Mouse (Mus musculus) retina, postnatal 1 day (tissue): ENCODE measurements around the gene Mtmr14.

Experiments
- DNase-seq: peaks from one replicate; pipeline ENCODE4 v3.0.0-alpha.2; 2012

Gene Mtmr14

DNA sequence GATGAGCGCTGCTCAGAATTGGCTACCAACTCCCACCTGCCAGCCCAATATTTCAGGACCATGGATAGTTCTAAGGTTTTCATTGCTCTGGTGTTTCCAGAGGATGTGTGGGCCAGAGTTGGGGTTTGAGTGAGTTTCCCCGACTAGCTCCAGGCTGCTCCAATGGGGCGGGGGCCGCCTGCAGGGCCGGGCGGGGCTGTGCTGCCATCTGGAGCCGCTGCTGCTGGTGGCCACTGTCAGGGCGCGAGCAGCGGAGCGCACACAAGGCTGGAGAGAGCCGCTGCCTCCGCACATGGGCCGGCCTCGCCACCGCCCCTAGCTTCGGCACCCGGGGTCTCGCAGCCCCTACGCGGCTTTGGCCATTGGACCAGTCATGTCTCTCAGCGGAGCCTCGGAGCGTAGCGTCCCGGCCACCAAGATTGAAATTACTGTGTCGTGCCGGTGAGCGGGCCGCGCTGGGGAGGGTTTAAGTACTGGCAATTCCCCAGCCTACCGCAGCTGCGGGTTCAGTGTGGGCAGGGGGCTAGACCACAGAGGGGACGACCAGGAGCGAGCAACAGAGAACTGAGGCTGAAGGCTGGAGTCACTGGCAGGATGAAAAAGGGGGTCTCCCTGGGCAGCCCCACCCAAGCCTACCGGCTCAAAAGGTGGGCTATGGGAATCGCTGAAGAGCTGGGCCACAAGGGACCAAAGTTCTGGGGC lies 44.6 kb downstream of the Mtmr14 start, which contains the start of gene Cpne9:
Gene Cpne9, plus strand, starts transcription at position 207 of the 702 bp plus-strand sequence.
- peak; percentile 75 for DNase-seq

DNA sequence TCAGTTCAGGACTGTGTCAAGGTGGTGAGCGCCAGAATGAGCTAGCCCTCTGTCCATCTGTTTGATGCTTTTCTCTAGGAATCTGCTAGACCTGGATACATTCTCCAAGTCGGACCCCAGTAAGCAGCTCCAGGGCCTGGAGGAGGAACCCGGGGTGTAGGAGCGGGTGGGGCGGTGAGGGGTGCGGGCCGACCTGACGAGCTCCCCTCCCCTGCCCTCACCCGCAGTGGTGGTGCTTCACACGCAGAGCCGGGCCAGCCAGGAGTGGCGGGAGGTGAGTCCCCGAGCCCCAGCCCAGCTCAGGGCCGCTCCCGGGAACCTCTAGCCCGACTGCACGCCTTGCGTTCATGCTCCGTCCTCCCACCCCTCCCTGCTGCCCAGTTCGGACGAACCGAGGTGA lies 45.3 kb downstream of the Mtmr14 start:
- peak; percentile 16 for DNase-seq

DNA sequence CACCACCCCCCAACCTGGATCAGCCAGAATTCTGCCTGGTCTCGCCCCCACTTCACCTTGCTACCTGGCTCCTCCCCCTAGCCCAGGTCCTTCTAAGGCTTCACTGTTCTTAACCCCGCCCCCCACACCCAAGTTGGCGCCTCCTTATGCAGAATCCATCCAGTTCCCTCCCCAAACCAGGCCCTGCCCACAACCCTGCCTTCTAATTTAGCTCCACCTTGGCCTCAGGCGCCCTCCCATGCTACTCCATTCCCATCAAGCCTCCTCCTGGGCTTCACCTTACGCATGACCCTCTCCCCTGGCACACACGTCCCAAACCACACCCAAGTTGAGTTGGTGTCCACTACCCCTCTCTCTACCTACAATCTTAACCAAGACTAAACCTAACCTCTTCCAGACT lies 45.9 kb downstream of the Mtmr14 start:
- DNase-seq = peak; percentile 12

DNA sequence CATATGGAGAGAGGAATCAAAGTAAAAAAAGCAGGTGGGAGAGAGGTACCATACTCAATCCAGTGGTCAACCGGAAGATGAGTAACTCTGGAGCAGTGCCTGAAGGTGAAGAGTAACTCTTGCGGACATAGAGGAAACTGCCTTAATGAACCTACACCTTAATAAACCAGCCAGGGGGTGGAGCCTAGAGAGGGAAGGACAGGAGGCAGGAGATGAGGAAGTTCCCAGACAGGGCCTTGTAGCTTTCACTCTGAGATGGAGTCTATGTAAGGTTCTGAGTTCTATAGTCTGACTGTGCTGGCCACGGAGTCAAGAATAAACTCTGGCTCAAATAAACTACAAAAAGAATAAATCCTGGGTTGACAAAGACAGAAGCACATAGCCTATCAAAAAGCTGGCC lies 47.3 kb downstream of the Mtmr14 start:
- no peak for DNase-seq

DNA sequence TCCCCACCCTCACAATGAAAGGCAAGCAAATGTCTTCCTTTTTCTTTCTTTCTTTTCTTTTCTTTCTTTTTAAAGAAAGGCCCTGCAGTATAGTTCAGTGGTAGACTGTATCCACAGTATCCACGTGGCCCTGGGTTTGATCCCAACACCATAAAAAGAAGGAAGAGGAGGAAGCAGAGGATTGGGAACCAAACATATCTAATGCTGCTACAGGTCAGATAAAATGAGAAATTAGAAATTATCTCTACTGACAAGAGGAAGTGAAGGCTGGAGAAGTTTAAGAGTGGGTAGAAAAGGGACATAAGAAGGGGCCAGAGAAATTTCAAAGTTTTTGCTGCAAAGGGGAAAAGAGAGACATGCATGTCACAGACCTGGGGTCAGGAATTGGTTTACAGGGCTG lies 48.7 kb downstream of the Mtmr14 start:
- DNase-seq = no peak

DNA sequence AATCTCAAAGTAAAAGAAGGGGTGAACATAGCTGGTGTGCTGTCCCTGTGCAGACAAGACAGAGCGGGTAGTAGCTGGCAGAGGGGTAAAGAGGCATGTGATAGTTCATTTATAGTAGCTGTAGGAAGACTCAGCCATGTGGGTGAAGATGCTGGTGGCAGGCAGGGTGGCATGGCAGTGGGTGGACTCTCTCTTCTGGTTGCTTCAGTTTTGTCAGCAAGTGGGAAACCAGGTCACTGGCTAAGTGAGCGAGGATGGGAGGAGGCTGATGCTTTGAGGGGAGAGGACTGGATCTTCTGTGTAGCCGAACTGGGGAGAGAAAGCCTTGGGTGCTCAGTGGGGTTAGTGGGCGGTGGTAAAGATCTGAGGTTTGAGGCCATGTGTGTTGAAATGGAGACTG lies 49.6 kb downstream of the Mtmr14 start:
- DNase-seq = no peak

DNA sequence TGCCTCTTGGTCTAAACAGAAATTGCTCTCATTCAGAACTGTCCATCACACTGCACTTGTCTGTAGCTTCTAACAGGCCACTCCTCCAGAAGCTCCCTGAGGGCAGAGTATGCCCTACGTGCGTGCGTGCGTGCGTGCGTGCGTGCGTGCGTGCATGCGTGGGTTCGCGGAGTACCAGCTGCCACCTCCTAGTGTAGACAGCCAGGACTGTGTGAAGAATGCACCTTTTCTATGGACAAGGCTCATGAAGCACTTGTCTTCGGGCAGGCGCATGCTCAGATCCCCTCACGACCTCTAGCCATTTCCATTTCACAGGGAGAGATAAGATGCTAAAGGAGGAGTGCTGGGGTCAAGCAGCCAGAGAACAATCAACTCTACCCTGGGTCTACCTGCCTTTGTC lies 51.7 kb downstream of the Mtmr14 start:
- peak; percentile 9 for DNase-seq

DNA sequence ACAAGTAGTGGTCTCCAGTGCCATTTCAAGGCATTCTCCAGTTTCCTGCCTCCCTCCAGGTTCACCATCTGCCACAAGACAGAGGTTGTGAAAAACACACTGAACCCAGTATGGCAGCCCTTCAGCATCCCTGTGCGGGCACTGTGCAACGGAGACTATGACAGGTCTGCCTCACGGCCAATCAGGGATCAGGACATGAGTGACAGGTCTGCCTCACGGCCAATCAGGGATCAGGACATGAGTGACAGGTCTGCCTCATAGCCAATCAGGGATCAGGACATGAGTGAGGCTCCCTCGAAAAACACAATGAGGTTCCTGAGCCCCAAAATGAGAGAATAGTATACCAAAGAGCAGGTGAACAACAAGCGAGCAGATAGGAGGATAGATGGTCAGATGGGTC lies 52.7 kb downstream of the Mtmr14 start:
- no peak for DNase-seq

DNA sequence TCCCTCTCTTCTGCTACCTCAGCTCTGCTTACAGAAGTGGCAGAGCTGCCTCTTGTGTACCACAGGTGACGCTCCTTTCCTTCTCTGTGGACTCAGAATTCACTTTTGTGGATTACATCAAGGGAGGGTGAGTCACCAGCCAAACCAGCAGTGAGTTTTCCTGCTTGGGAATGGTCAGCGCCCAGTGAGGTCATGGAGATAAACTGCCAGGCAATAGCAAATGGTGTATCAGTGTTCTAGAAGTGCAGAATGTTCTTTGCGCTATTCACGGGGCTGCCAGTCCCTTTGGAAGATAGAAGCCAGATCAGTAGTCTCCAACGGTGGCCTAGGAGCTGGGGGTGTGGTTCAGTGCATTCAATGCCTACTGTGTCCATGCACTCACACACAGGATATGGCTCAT lies 55.3 kb downstream of the Mtmr14 start:
- DNase-seq = no peak

DNA sequence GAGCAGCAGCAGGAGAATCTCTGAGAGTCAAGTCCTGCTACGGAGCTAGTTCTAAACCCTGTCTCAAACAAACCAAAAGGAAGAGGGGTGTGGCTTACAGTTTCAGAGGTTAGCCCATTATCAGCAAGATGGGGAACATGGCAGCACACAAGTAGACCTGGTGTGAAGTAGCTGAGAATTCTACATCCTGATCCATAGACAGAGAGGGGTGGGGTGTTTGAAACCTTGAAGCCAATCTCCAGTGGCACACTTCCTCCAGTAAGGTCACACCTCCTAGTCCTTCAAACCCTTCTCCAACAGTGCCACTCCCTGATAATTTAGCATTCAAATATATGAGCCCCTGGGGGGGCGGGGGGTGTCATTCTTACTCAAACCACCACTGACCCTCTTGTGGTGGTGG lies 58.4 kb downstream of the Mtmr14 start:
- no peak for DNase-seq

DNA sequence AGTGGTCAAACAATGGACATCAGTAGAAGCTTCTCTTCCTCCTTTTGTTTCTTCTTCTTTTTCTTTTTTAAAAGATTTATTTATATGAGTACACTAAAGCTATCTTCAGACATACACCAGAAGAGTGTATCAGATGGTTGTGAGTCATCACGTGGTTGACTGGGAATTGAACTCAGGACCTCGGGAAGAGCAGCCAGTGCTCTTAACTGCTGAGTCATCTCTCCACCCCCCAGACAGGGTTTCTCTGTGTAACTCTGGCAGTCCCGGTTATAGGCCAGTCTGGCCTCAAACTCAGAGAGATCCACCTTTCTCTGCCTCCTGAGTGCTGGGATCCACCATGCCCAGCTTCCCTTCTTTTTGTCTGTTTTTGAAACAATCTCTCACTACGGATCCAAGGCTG lies 59.0 kb downstream of the Mtmr14 start:
- DNase-seq = no peak

DNA sequence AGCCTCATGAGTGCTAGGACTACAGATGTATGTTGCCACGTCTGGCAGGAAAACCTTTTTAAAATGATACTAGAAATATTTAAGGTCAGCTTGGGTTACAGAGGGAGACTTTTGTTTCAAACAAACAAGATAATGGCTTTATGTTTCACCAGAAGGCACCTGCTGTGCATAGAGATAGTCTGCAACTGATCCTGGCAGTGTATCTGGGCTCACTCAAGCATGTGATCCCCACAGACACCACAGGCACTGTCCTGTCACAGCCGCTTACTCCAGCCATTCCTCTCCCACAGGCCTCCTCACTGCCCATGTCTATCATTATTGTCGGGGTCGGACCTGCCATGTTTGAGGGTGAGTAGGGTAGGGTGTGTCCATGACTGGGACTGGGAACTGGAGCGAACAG lies 63.7 kb downstream of the Mtmr14 start:
- peak; percentile 7 for DNase-seq

DNA sequence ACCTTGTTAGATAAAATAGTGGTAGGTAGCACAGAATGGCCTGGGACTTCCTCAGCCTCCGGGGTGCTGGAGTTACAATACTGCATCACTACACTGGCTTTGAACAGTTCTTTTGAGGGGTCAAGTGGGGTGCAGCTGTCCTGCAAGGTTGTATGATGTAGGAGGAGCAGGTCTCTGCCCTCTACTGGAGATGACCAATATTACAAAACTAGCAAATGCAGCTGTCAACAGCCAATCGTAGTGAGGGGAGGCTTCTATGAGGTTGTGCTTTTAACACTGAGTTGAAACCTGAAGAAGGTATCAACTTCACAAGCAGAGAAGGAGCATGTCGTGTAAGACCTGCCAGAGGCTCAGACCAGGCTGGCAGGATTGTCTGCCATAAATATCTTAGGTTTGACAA lies 64.6 kb downstream of the Mtmr14 start:
- peak; percentile 77 for DNase-seq

DNA sequence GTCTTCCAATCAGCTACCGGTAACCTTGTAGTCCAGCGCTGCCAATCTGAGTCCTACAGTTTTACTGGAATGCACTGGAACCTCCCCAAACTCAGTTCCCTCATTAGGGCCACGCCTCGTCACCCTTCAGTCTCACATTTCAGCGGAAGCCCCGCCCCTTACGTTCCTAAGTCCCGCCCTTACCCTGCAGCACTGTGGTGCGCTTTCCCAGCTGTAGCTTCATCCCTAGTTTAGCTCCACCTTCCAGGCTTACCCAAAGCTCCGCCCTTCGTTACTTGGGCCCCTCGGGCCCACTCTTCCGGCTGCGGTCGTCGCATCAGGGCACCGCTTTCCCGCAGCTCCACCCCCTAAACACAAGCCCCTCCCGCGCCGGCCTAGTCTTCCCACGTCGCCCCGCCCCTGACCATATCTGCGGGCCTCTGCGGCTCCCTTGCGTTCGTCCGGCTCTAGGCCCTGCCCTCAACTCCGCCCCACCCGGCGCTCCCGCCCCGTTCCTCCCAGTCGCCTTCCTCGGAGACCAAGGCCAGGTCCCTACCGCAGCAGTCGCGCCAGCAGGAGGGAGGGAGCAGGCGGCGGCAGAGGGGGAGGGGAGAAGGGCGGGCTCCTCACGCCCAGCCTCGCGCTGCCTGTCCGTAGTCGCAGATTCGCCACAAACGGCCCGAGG lies 68.8 kb downstream of the Mtmr14 start:
- peak; percentile 100 for DNase-seq

DNA sequence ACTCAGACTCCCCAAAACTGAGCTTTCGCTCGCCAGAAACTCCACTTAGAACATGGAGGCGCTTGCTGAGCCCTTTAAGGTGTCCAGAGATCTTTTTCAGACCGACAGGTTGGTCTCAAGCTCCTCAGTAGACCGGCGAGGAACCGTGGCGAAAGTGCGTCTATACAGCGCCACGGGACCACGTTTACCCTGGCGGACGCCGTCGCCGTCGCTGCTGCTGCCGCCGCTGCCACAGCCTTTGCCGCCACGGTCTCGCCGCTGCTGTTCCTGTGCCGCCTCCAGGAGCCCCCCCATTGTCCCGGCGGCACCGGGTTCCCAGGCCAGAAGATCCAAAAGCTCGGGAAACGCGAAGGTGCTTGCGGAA lies 69.3 kb downstream of the Mtmr14 start, which contains the start of gene Brpf1:
Gene Brpf1, plus strand, starts transcription at position 152 of the 364 bp plus-strand sequence.
- no peak for DNase-seq

DNA sequence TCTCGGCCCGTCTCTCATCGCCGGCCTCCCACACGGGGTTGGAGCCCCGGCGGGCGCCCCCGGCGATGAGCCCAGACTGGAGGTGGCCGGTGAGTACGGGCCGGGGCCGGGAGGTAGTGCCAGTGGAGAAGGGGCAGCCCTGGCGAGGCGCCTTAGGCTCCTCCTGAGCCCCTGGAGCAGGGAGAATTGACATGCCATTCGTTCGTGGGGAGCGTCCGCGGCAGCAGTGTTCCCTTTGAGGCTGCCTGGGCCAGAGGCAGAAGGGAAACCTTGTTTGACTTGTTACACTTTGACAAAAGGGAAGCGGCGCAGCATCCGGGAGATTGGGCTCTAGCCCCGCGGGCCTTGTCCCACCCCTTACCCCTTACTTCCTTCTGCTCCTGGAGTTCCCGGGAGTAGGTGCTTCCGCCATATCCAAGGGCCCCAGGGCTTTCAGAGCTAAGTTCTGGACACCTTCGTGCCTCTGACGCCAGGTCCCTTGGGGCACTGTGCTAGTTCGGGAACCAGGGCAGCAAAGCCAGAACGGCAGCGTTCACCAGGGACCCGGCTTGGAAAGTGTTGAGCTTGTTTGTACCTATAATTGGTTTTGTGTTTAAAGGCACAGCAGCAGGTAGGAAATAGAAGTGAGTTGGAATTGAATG lies 70.0 kb downstream of the Mtmr14 start:
- peak; percentile 47 for DNase-seq

DNA sequence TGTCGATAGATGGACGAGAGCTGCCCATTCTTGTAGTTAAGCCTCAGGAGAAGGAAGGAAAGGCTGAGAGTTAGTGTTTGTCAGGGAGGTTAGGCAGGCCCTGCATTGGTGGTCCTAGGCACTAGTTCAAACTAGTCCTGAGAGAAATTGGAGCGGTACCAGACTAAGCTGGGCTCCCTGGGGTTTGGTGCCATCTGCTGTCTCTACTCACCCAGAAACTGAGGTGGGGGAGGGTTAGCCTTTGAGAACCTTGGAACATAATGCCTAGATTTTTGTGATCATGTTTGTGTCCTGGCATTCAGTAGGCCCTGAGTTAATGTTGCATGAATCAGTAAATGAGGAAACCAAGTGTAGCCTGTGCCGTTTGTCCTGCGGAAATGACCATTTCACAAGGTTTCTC lies 70.5 kb downstream of the Mtmr14 start:
- DNase-seq = peak; percentile 64

DNA sequence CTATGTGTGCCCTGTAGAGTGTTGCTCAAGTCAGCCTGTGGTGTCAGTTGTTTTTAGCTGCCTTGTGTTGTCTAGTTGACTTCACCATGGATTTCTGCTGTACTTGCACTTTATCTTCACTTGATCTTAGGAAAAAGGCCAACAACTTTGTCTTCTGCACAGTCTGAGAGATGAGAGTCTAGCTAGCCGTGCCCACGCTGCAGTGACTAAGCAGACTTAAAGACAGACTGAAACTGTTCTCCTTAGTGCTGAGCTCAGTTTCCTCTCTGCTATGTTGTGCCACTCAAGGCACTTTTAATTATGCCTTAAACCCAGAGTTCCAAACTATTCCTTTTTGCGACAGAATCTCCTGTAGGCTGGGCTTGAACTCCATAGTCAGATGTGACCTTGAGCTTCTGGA lies 78.3 kb downstream of the Mtmr14 start:
- DNase-seq = no peak

DNA sequence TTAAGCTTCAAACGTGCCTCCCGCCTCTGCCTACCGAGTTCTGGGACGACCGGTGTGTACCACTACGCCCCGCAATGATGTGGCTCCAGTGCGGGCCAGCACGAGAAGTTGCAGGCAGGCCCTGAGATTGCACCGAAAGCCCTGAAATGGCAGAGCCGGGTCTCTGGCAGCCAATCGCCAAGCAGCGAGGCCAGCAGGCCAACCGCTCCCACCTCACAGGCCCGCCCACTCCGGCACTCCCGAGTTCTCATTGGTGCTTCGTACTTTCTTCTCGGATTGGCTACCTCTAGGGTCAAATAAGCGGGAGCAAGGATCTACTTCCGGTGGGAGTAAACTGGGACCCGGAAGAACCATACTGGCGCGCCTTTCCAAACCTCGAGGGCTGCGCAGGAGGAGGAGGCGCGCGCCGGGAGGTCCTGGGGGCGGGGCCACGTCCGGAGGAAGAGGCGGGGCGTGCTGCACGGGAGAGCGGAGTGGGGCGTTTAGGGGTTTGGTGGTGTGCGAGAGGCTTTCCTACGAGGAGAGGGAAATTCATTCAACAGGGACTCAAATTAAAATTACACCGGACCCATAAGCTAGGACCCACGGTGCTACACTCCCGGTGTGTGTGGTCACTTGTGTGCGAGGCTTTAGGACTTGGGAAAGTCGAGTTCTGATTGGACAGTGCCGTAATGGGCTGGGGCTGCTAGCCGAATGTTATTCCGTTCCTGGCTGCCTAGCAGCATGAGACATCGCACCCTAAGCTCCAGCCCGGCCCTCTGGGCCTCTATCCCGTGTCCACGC lies 89.1 kb downstream of the Mtmr14 start, which contains the start of gene Ogg1:
Gene Ogg1, plus strand, starts transcription at position 440 of the 783 bp plus-strand sequence.
- peak; percentile 100 for DNase-seq

DNA sequence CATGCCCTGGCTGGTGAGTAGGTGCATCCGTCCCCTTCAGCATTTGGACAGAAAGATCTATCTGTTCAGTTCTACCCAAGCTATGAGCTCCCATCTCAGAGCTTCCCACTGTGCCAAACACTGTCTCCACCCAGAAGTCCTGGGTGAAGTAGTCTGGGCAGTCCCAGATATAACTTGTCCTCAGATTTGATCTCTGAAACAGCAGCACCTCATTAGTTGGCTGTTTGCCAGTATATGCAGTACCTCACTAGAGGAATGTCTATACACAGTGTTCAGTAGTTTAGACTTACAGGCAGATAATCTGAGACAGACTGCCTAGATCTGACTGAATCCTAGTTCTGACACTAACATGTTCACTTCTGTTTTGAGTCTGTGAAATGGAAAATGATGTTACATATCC lies 91.8 kb downstream of the Mtmr14 start:
- no peak for DNase-seq

DNA sequence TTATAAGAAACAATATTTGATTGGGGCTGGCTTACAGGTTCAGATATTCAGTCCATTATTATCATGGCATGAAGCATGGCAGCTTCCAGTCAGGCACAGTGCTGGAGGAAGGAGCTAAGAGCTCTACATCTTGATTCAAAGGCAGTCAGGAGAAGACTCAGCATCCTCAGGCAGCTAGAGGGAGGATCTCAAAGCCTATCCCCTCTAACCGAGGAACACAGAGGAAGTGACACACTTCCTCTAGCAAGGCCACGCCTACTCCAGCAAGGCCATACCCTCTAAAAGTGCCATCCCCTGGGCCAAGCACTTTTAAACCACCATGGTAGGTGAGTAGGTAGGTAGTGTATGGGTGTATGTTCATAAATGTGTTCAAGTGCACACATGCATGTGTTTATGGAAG lies 92.9 kb downstream of the Mtmr14 start:
- DNase-seq = no peak
